Mouse (Mus musculus) forebrain, embryonic 14.5 days (tissue): Measurements from ENCODE around the gene Trpm8. TPM values are rescaled to one million over a fixed set of nuclear protein-coding genes. Genes with fewer than 3 reads are reported as not detected.

Experiments
- polyA plus RNA-seq: library from polyadenylated mRNA; unstranded; fragments of >200 nt; fragmentation: Nextera tagmentation; extraction: Ambion mirVana; gene quantifications from 2 replicates; pipeline ENCODE4 v1.2.1, GENCODE M21; 2014

Trpm8 gene
- polyA plus RNA-seq, 1 experiment from 2014 or later, result not detected

Other genes starting within 250 kb of the Trpm8 start
- not detected in 2 replicates for gene Ugt1a10, start 222.3 kb upstream of the Trpm8 start, polyA plus RNA-seq
- gene Ugt1a9, start 206.9 kb upstream of the Trpm8 start, polyA plus RNA-seq, result not detected in 2 replicates
- gene Ugt1a8, start 189.8 kb upstream of the Trpm8 start, polyA plus RNA-seq, result not detected in 2 replicates
- 0.36 and 1.3 TPM in 2 replicates for gene Ugt1a7c, start 182.6 kb upstream of the Trpm8 start, polyA plus RNA-seq
- gene Ugt1a6b, start 174.4 kb upstream of the Trpm8 start, polyA plus RNA-seq, result 2.0 and 2.3 TPM in 2 replicates
- gene Ugt1a6a, start 142.9 kb upstream of the Trpm8 start, polyA plus RNA-seq, result 2.3 and 3.6 TPM in 2 replicates
- gene Ugt1a5, start 111.6 kb upstream of the Trpm8 start, polyA plus RNA-seq, result not detected in 2 replicates
- not detected in 2 replicates for gene Ugt1a2, start 77.1 kb upstream of the Trpm8 start, polyA plus RNA-seq
- gene Dnajb3, start 71.9 kb upstream of the Trpm8 start, polyA plus RNA-seq, result 11.8 and 14.4 TPM in 2 replicates
- not detected in 2 replicates for gene Ugt1a1, start 65.7 kb upstream of the Trpm8 start, polyA plus RNA-seq
- 1.3 and 1.7 TPM in 2 replicates for gene Mroh2a, start 50.7 kb upstream of the Trpm8 start, polyA plus RNA-seq
- 64.5 and 76.3 TPM in 2 replicates for gene Hjurp, start within 50 bp of the Trpm8 start, polyA plus RNA-seq
- gene Spp2, start 129.3 kb downstream of the Trpm8 start, polyA plus RNA-seq, result 0.32 and 0.38 TPM in 2 replicates
- not detected in 2 replicates for gene Glrp1, start 232.4 kb downstream of the Trpm8 start, polyA plus RNA-seq